8 mouse cellular contexts compared by ENCODE assay signal in the genomic region with DNA sequence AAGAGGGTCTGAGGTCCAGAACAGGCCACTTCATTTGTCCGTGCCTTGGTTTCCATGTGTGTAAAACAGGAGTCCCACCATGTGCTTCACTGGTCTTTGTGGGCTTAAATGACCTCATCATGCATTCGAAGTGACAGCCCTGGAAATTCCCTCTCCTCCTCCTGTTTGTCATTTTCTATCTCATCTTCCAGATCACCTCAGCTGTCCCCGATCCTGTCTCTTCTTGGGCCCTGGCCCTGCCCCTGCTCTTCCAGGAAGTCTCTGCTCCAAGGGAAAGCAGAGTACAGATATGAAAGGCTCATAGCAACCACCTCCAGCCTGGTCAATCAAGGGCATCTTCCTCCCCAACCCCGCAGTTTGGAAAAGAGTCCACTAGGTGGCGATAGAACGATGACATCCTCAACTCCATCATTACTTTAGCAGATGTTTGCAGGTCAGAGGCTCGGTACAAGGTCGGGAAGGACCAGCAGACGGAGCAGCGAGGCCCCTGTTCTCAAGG. TPM values are rescaled to one million over a fixed set of nuclear protein-coding genes. Genes with fewer than 3 reads are reported as not detected.
A peak's percentile ranks its signal among the peaks of the same experiment; 100 is the strongest.
DNase-seq lines count a peak whose midpoint lies in the region; ATAC-seq and TF ChIP-seq lines count a peak whose summit lies in the region.

No protein-coding gene starts in this region.

- H3K4me1 ChIP-seq in midbrain, embryonic 10.5 days, result peaks cover 9% of the 10 kb centered on the region
- peaks cover 4% of the 10 kb centered on the region; the same call in 1 of the 2 replicates for H3K4me1 ChIP-seq in midbrain, embryonic 13.5 days (replicated peaks)
- H3K4me1 ChIP-seq in stomach, postnatal 0 days (replicated peaks; ENCODE audit: control insufficient read depth, insufficient read depth), result no peaks in the 10 kb centered on the region

- no peaks in the 10 kb centered on the region for H3K9me3 ChIP-seq in midbrain, embryonic 10.5 days (replicated peaks)
- H3K9me3 ChIP-seq in midbrain, embryonic 13.5 days, result no peaks in the 10 kb centered on the region
- H3K9me3 ChIP-seq in stomach, postnatal 0 days (ENCODE audit: control insufficient read depth, low read length), result no peaks in the 10 kb centered on the region

- DNase-seq in adrenal gland, adult 18-20 months (ENCODE audit: low spot score in 2 of 2), result peak; percentile 47 to 57
- DNase-seq in adrenal gland, adult 8-10 months, result no peak
- peak; percentile 72 for DNase-seq in midbrain, embryonic 10.5 days (ENCODE audit: low spot score)
- DNase-seq in brain, embryonic 14.5 days (ENCODE audit: low read depth), result peak; percentile 42
- peak; percentile 68 for DNase-seq in lung, postnatal 14 days
- DNase-seq in stomach, postnatal 0 days (ENCODE audit: low spot score), result peak; percentile 61

- no peak for TF ChIP-seq EP300 in stomach, postnatal 0 days (optimal IDR thresholded peaks at IDR 0.05)

- no peak overlapping the region for H3K4me2 ChIP-seq in midbrain, embryonic 13.5 days (replicated peaks)
- H3K4me2 ChIP-seq in stomach, postnatal 0 days (replicated peaks; ENCODE audit: low read depth), result no peak overlapping the region

- no peaks in the 10 kb centered on the region; the same call in 1 of the 2 replicates for H3K27me3 ChIP-seq in midbrain, embryonic 10.5 days (ENCODE audit: low read depth, poor library complexity, severe bottlenecking)
- no peaks in the 10 kb centered on the region for H3K27me3 ChIP-seq in midbrain, embryonic 13.5 days
- no peaks in the 10 kb centered on the region for H3K27me3 ChIP-seq in stomach, postnatal 0 days (ENCODE audit: control insufficient read depth, insufficient read depth, low read length)

- peak; percentile 78 for TF ChIP-seq CTCF in brain, embryonic 14.5 days (IDR thresholded peaks at IDR 0.05; ENCODE audit: borderline replicate concordance, extremely low read depth, insufficient read depth, insufficient read length)
- TF ChIP-seq CTCF in stomach, postnatal 0 days (IDR thresholded peaks at IDR 0.05; ENCODE audit: low read depth), result peak; percentile 90

- H3K9ac ChIP-seq in midbrain, embryonic 13.5 days (replicated peaks), result no peak overlapping the region
- H3K9ac ChIP-seq in stomach, postnatal 0 days (ENCODE audit: low read length), result no peak overlapping the region

- 26% methylated on average over 10 of the region's 10 CpGs for WGBS in midbrain, embryonic 10.5 days
- 25% methylated on average over 10 of the region's 10 CpGs for whole genome bisulfite sequencing in midbrain, embryonic 13.5 days
- 22% methylated on average over 10 of the region's 10 CpGs for WGBS in stomach, postnatal 0 days

- no peak overlapping the region for H3K4me3 ChIP-seq in midbrain, embryonic 10.5 days
- H3K4me3 ChIP-seq in midbrain, embryonic 13.5 days (replicated peaks), result no peak overlapping the region
- H3K4me3 ChIP-seq in stomach, postnatal 0 days (ENCODE audit: low read depth, low read length), result no peak overlapping the region

- ATAC-seq in midbrain, embryonic 13.5 days, result no peak
- ATAC-seq in granulocyte monocyte progenitor cell, adult 5-6 weeks (replicated peaks; ENCODE audit: poor library complexity, severe bottlenecking), result peak; percentile 44; the same call in 1 of the 2 replicates
- 0 out of 2 replicates have a peak, but pooled peaks have one; percentile 18 for ATAC-seq in stomach, postnatal 0 days (ENCODE audit: low FRiP score, low TSS enrichment)

- H3K36me3 ChIP-seq in midbrain, embryonic 10.5 days, result no peaks in the 10 kb centered on the region
- no peaks in the 10 kb centered on the region for H3K36me3 ChIP-seq in midbrain, embryonic 13.5 days
- H3K36me3 ChIP-seq in stomach, postnatal 0 days (ENCODE audit: control insufficient read depth, insufficient read depth, low read length), result no peaks in the 10 kb centered on the region

- H3K27ac ChIP-seq in midbrain, embryonic 10.5 days (replicated peaks), result no peak overlapping the region
- H3K27ac ChIP-seq in midbrain, embryonic 13.5 days, result no peak overlapping the region
- H3K27ac ChIP-seq in stomach, postnatal 0 days (replicated peaks), result no peak overlapping the region

- no peak for TF ChIP-seq POLR2A in brain, embryonic 14.5 days (IDR thresholded peaks at IDR 0.05; ENCODE audit: borderline replicate concordance, extremely low read depth, insufficient read depth, insufficient read length, poor library complexity, severe bottlenecking)

RNA-seq across cellular contexts. Expression of a gene that starts 10.5 kb away (rescaled TPM):
- total RNA-seq in adrenal gland, adult 18-20 months (2021), result 100 to 1,000 TPM; 147 to 159 TPM
- 100 to 1,000 TPM; 223 to 249 (median 233) TPM for total RNA-seq in adrenal gland, adult 8-10 months (2022)
- 52.9 and 68.7 TPM in 2 replicates for polyA plus RNA-seq in midbrain, embryonic 10.5 days (2016; fragmentation: Nextera tagmentation; extraction: Ambion mirVana)
- 20.7 and 23.0 TPM in 2 replicates for polyA plus RNA-seq in midbrain, embryonic 13.5 days (2015; fragmentation: Nextera tagmentation; extraction: Ambion mirVana)
- polyA plus RNA-seq in brain, embryonic 14.5 days (2012; rRNA removed), result 18.7 and 20.0 TPM in 2 replicates
- 12.4 and 14.1 TPM in 2 replicates for total RNA-seq in granulocyte monocyte progenitor cell, adult 5-6 weeks (2014; fragmentation: Nextera tagmentation)
- 8.5 and 10.3 TPM in 2 replicates for total RNA-seq in granulocyte monocyte progenitor cell, adult 5-6 weeks (2017)
- polyA plus RNA-seq in stomach, postnatal 0 days (2015; fragmentation: Nextera tagmentation; extraction: Ambion mirVana), result 55.9 and 57.3 TPM in 2 replicates

RNA-seq across cellular contexts. Expression of a gene that starts 41.6 kb away (rescaled TPM):
- total RNA-seq in adrenal gland, adult 18-20 months (2021), result 1 to 10 TPM; 9.7 to 10.0 TPM
- total RNA-seq in adrenal gland, adult 8-10 months (2022), result 10 to 100 TPM; 11.4 to 14.5 (median 13.5) TPM
- 34.5 and 39.4 TPM in 2 replicates for polyA plus RNA-seq in midbrain, embryonic 10.5 days (2016; fragmentation: Nextera tagmentation; extraction: Ambion mirVana)
- 52.1 and 54.8 TPM in 2 replicates for polyA plus RNA-seq in midbrain, embryonic 13.5 days (2015; fragmentation: Nextera tagmentation; extraction: Ambion mirVana)
- 36.2 and 44.4 TPM in 2 replicates for polyA plus RNA-seq in brain, embryonic 14.5 days (2012; rRNA removed)
- 10.0 and 12.2 TPM in 2 replicates for total RNA-seq in granulocyte monocyte progenitor cell, adult 5-6 weeks (2014; fragmentation: Nextera tagmentation)
- total RNA-seq in granulocyte monocyte progenitor cell, adult 5-6 weeks (2017), result 9.0 and 9.3 TPM in 2 replicates
- polyA plus RNA-seq in stomach, postnatal 0 days (2015; fragmentation: Nextera tagmentation; extraction: Ambion mirVana), result 9.0 and 9.7 TPM in 2 replicates

RNA-seq across cellular contexts. Expression of a gene that starts 47.7 kb away (rescaled TPM):
- total RNA-seq in adrenal gland, adult 18-20 months (2021), result 10 to 100 TPM; 14.0 to 15.7 TPM
- 10 to 100 TPM; 13.7 to 24.5 (median 17.6) TPM for total RNA-seq in adrenal gland, adult 8-10 months (2022)
- 53.4 and 58.0 TPM in 2 replicates for polyA plus RNA-seq in midbrain, embryonic 10.5 days (2016; fragmentation: Nextera tagmentation; extraction: Ambion mirVana)
- polyA plus RNA-seq in midbrain, embryonic 13.5 days (2015; fragmentation: Nextera tagmentation; extraction: Ambion mirVana), result 36.7 and 37.3 TPM in 2 replicates
- polyA plus RNA-seq in brain, embryonic 14.5 days (2012; rRNA removed), result 18.6 and 18.7 TPM in 2 replicates
- total RNA-seq in granulocyte monocyte progenitor cell, adult 5-6 weeks (2014; fragmentation: Nextera tagmentation), result 34.6 and 70.2 TPM in 2 replicates
- total RNA-seq in granulocyte monocyte progenitor cell, adult 5-6 weeks (2017), result 60.8 and 64.1 TPM in 2 replicates
- 18.3 and 19.9 TPM in 2 replicates for polyA plus RNA-seq in stomach, postnatal 0 days (2015; fragmentation: Nextera tagmentation; extraction: Ambion mirVana)
